Comparison of ENCODE assay signal across 10 mouse cellular contexts in genomic region chr2:93906316-93906715, GRCm38 (mm10). TPM values are rescaled to one million over a fixed set of nuclear protein-coding genes. Genes with fewer than 3 reads are reported as not detected.
DNase-seq lines count a peak whose midpoint lies in the region; ATAC-seq and TF ChIP-seq lines count a peak whose summit lies in the region.
"Had no signal": no experiment of that assay in that cellular context is flagged by ENCODE, and none has a peak within 500 bp of the region (broad histone marks: within the 10 kb centered on the region; RNA-seq: fewer than 3 reads in every experiment).

No protein-coding gene starts in this region.

- no peak for TF ChIP-seq POLR2A in kidney, adult 2 months (IDR thresholded peaks at IDR 0.05; ENCODE audit: low read depth, low read length)

- 45% methylated on average over 4 of the region's 4 CpGs for WGBS in kidney, adult 2 months
- 40% methylated on average over 4 of the region's 4 CpGs for WGBS in kidney, embryonic 16.5 days
- 40% methylated on average over 4 of the region's 4 CpGs for WGBS in forebrain, embryonic 15.5 days
- 50% methylated on average over 4 of the region's 4 CpGs for WGBS in hindbrain, postnatal 0 days

- H3K9ac ChIP-seq in kidney, embryonic 16.5 days (replicated peaks; ENCODE audit: low read length): no peak overlapping the region
- no peak overlapping the region for H3K9ac ChIP-seq in forebrain, embryonic 15.5 days (replicated peaks)
- H3K9ac ChIP-seq in hindbrain, postnatal 0 days (replicated peaks; ENCODE audit: low read length): no peak overlapping the region

- no peak for ATAC-seq in kidney, embryonic 16.5 days (ENCODE audit: low FRiP score, low TSS enrichment)
- no peak for ATAC-seq in forebrain, embryonic 15.5 days (replicated peaks)
- no peak for ATAC-seq in hindbrain, postnatal 0 days
- ATAC-seq: midbrain, embryonic 16.5 days had no signal

- no peak overlapping the region for H3K4me3 ChIP-seq in kidney, adult 2 months (ENCODE audit: insufficient read depth, low read depth, low read length)
- no peak overlapping the region for H3K4me3 ChIP-seq in kidney, embryonic 16.5 days (ENCODE audit: low read length)
- no peak overlapping the region for H3K4me3 ChIP-seq in forebrain, embryonic 15.5 days
- H3K4me3 ChIP-seq in hindbrain, postnatal 0 days (ENCODE audit: low read length): no peak overlapping the region

- no peaks in the 10 kb centered on the region for H3K27me3 ChIP-seq in kidney, adult 2 months (replicated peaks; ENCODE audit: control insufficient read depth, insufficient read depth, low read length)
- H3K27me3 ChIP-seq in kidney, embryonic 16.5 days (ENCODE audit: insufficient read depth, low read length): no peaks in the 10 kb centered on the region
- H3K27me3 ChIP-seq in forebrain, embryonic 15.5 days: no peaks in the 10 kb centered on the region
- H3K27me3 ChIP-seq in hindbrain, postnatal 0 days (ENCODE audit: insufficient read depth, low read length): no peaks in the 10 kb centered on the region

- no peaks in the 10 kb centered on the region for H3K36me3 ChIP-seq in kidney, adult 2 months (ENCODE audit: control insufficient read depth, insufficient read depth, low read length)
- no peaks in the 10 kb centered on the region for H3K36me3 ChIP-seq in kidney, embryonic 16.5 days (ENCODE audit: insufficient read depth, low read length)
- H3K36me3 ChIP-seq in forebrain, embryonic 15.5 days: no peaks in the 10 kb centered on the region
- H3K36me3 ChIP-seq in hindbrain, postnatal 0 days (ENCODE audit: insufficient read depth, low read length): no peaks in the 10 kb centered on the region
- H3K36me3 ChIP-seq: G1E had no signal

- H3K4me1 ChIP-seq in kidney, adult 2 months (ENCODE audit: control insufficient read depth, insufficient read depth, low read length): no peaks in the 10 kb centered on the region
- H3K4me1 ChIP-seq in kidney, embryonic 16.5 days (ENCODE audit: insufficient read depth, low read length): 0 out of 2 replicates have a peak, but pooled peaks cover 2% of the 10 kb centered on the region
- H3K4me1 ChIP-seq in forebrain, embryonic 15.5 days: peaks cover 22% of the 10 kb centered on the region
- H3K4me1 ChIP-seq in hindbrain, postnatal 0 days (ENCODE audit: insufficient read depth, low read length): peaks cover 24% of the 10 kb centered on the region; the same call in 1 of the 2 replicates

- TF ChIP-seq CTCF in kidney, adult 2 months (conservative IDR thresholded peaks at IDR 0.05; ENCODE audit: insufficient read depth, insufficient read length, low read depth, low read length): no peak
- TF ChIP-seq CTCF in hindbrain, postnatal 0 days (IDR thresholded peaks at IDR 0.05; ENCODE audit: low read depth): no peak

- no peaks in the 10 kb centered on the region for H3K9me3 ChIP-seq in kidney, embryonic 16.5 days (ENCODE audit: low read length)
- no peaks in the 10 kb centered on the region for H3K9me3 ChIP-seq in forebrain, embryonic 15.5 days
- H3K9me3 ChIP-seq in hindbrain, postnatal 0 days (ENCODE audit: low read length): no peaks in the 10 kb centered on the region
- H3K9me3 ChIP-seq: G1E had no signal

- 0 out of 2 replicates have a peak overlapping the region, but pooled peaks have one; percentile 24 for H3K27ac ChIP-seq in kidney, adult 2 months (ENCODE audit: insufficient read depth, low read depth, low read length)
- H3K27ac ChIP-seq in kidney, embryonic 16.5 days (ENCODE audit: low read length): no peak overlapping the region
- peak overlapping the region; percentile 45; the same call in 1 of the 2 replicates for H3K27ac ChIP-seq in forebrain, embryonic 15.5 days (replicated peaks)
- H3K27ac ChIP-seq in hindbrain, postnatal 0 days: no peak overlapping the region

- peak; percentile 69 for DNase-seq in kidney, adult 2 months
- DNase-seq in adrenal gland, postnatal 14 days: peak; percentile 54
- DNase-seq in hindbrain, postnatal 0 days (ENCODE audit: low spot score): peak; percentile 18
- DNase-seq in cerebellum, adult 11 months: no peak
- DNase-seq in thymus, adult 18-20 months: no peak

- H3K4me2 ChIP-seq in kidney, embryonic 16.5 days (replicated peaks; ENCODE audit: low read depth, low read length): no peak overlapping the region
- no peak overlapping the region for H3K4me2 ChIP-seq in forebrain, embryonic 15.5 days (replicated peaks)
- H3K4me2 ChIP-seq in hindbrain, postnatal 0 days (ENCODE audit: low read depth, low read length): no peak overlapping the region
- H3K4me2 ChIP-seq: liver, embryonic 11.5 days had no signal

RNA-seq across cellular contexts. Expression of gene Accsl, which starts 37.4 kb away (rescaled TPM):
- polyA plus RNA-seq in kidney, adult 2 months (2012; rRNA removed): 0.16 and 0.17 TPM in 2 replicates
- not detected in 2 replicates for polyA plus RNA-seq in kidney, embryonic 16.5 days (2015; fragmentation: Nextera tagmentation; extraction: Ambion mirVana)
- 1.2 TPM in 2 replicates for total RNA-seq in adrenal gland, postnatal 14 days (2021)
- 0.45 and 0.66 TPM in 2 replicates for polyA plus RNA-seq in forebrain, embryonic 15.5 days (2015; fragmentation: Nextera tagmentation; extraction: Ambion mirVana)
- not detected in 2 replicates for total RNA-seq in hindbrain, postnatal 0 days (2014; rRNA removed)
- 0.30 and 0.39 TPM in 2 replicates for polyA plus RNA-seq in hindbrain, postnatal 0 days (2015; fragmentation: Nextera tagmentation; extraction: Ambion mirVana)
- total RNA-seq: G1E had no signal
- polyA plus RNA-seq: G1E; liver, embryonic 11.5 days had no signal

RNA-seq across cellular contexts. Expression of gene Gm13889, which starts 50.7 kb away (rescaled TPM):
- 12.2 and 14.9 TPM in 2 replicates for polyA plus RNA-seq in kidney, adult 2 months (2012; rRNA removed)
- 9.5 and 10.0 TPM in 2 replicates for polyA plus RNA-seq in kidney, embryonic 16.5 days (2015; fragmentation: Nextera tagmentation; extraction: Ambion mirVana)
- 29.6 and 43.3 TPM in 2 replicates for total RNA-seq in adrenal gland, postnatal 14 days (2021)
- polyA plus RNA-seq in forebrain, embryonic 15.5 days (2015; fragmentation: Nextera tagmentation; extraction: Ambion mirVana): 24.2 and 26.7 TPM in 2 replicates
- 38.5 and 51.4 TPM in 2 replicates for total RNA-seq in hindbrain, postnatal 0 days (2014; rRNA removed)
- 16.4 and 17.4 TPM in 2 replicates for polyA plus RNA-seq in hindbrain, postnatal 0 days (2015; fragmentation: Nextera tagmentation; extraction: Ambion mirVana)
- total RNA-seq: G1E had no signal

RNA-seq across cellular contexts. Expression of gene Accs, which starts 56.6 kb away (rescaled TPM):
- 14.8 and 16.3 TPM in 2 replicates for polyA plus RNA-seq in kidney, adult 2 months (2012; rRNA removed)
- polyA plus RNA-seq in kidney, embryonic 16.5 days (2015; fragmentation: Nextera tagmentation; extraction: Ambion mirVana): 9.0 and 9.8 TPM in 2 replicates
- 6.7 and 11.6 TPM in 2 replicates for total RNA-seq in adrenal gland, postnatal 14 days (2021)
- polyA plus RNA-seq in forebrain, embryonic 15.5 days (2015; fragmentation: Nextera tagmentation; extraction: Ambion mirVana): 6.9 and 7.8 TPM in 2 replicates
- 12.0 and 19.1 TPM in 2 replicates for total RNA-seq in hindbrain, postnatal 0 days (2014; rRNA removed)
- polyA plus RNA-seq in hindbrain, postnatal 0 days (2015; fragmentation: Nextera tagmentation; extraction: Ambion mirVana): 6.5 and 6.6 TPM in 2 replicates

Comparison
In these comparisons a context has a peak if more than half of its experiments do, and no peak if none do; other contexts are left out.
1. H3K27ac ChIP-seq: peak in kidney, adult 2 months (single experiment) and forebrain, embryonic 15.5 days (single experiment); none in kidney, embryonic 16.5 days (single experiment) and hindbrain, postnatal 0 days (single experiment).
2. DNase-seq: peak in kidney, adult 2 months (single experiment), adrenal gland, postnatal 14 days (single experiment) and hindbrain, postnatal 0 days (single experiment); none in cerebellum, adult 11 months (single experiment) and thymus, adult 18-20 months (0 of 2).